Mouse (Mus musculus) hindbrain, postnatal 0 days (tissue): ENCODE measurements at regions not wholly inside any gene's neighbourhood (a gene's known extent, or its start where the extent isn't known, plus 50 kb on each side); places are given as distances from the start of the nearest gene placed in this dataset.

Experiments used
- ATAC-seq: fragments of 200-750 bp; cut with Nextera tagmentation; 2 replicates; pipeline ENCODE4 v1.8.0; 2017; ENCODE audit warnings: mild to moderate bottlenecking, moderate TSS enrichment, moderate library complexity
- DNase-seq: peaks from one replicate; pipeline ENCODE4 v3.0.0-alpha.2; 2015; ENCODE audit warnings: low spot score
- H3K27ac ChIP-seq: fragments of 300-500 bp; sonication (generic); 2 replicates; pipeline ENCODE4 v1.5.1; 2014; ENCODE audit warnings: mild to moderate bottlenecking
- H3K27me3 ChIP-seq: fragments of 300-500 bp; sonication (generic); 2 replicates; pipeline ENCODE4 v1.6.1; 2014; ENCODE audit warnings: low read length, mixed read lengths; ENCODE audit not compliant: insufficient read depth
- H3K36me3 ChIP-seq: fragments of 300-500 bp; sonication (generic); 2 replicates; pipeline ENCODE4 v1.6.1; 2014; ENCODE audit warnings: low read length, mixed read lengths; ENCODE audit not compliant: insufficient read depth
- H3K4me1 ChIP-seq: fragments of 300-500 bp; sonication (generic); 2 replicates; pipeline ENCODE4 v1.6.1; 2014; ENCODE audit warnings: antibody characterized with exemption, low read length, mixed read lengths; ENCODE audit not compliant: insufficient read depth
- H3K4me2 ChIP-seq: fragments of 300-500 bp; sonication (generic); 2 replicates; pipeline ENCODE4 v1.6.1; 2014; ENCODE audit warnings: low read depth, mild to moderate bottlenecking, low read length, moderate library complexity, mixed read lengths
- H3K4me3 ChIP-seq: fragments of 300-500 bp; sonication (generic); 2 replicates; pipeline ENCODE4 v1.5.1; 2014; ENCODE audit warnings: low read length
- H3K9ac ChIP-seq: fragments of 300-500 bp; sonication (generic); replicated peaks from 2 replicates; pipeline ENCODE4 v1.6.1; 2014; ENCODE audit warnings: mild to moderate bottlenecking, low read length, moderate library complexity, mixed read lengths
- H3K9me3 ChIP-seq: fragments of 300-500 bp; sonication (generic); 2 replicates; pipeline ENCODE4 v1.6.1; 2016; ENCODE audit warnings: low read length, mixed read lengths
- CTCF ChIP-seq: IDR thresholded peaks from 2 replicates; pipeline ENCODE4 v1.5.1; 2016; ENCODE audit warnings: antibody characterized with exemption, control low read depth, low read depth
- WGBS: fragments of 180-500 bp; shearing (Covaris S2); extraction: QIAGEN DNeasy Blood & Tissue Kit; methylation state at CpG from one replicate; pipeline ENCODE4 v1.1.7; 2014; 5-methylcytosine and 5-hydroxymethylcytosine counted together

DNA sequence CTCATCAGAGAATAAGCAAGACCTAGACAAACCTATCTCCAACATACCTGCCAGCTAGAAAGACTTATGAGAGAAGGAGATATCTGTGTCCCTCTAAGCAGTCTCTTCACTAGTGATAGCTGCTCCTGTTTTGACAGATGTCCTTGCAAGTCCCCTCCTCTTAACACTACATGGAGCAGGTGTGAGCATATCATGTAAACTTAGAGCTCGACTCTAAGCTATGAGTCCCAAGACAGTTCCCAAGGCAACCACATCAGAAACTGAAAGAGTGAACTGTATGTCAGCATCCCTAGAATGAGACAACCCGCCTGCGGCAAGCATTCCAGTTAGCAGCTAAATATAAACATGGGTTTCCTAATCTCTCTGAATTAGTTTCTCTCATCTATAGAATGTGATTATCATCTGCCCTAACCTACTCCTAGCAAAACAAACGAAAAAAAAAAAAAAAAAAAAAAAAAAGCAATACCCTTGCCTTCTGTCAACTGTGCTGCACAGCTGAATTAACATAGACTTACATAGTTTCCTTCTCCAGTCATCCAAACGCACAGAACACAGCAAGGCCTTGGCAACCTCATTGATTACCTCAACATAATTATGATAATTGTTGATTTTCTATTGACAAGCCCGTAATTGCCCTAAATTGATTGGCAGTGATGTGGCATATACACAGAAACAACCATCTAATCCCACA, 383.4 kb downstream of the Samd5 start:
- no peak overlapping the region for H3K4me2 ChIP-seq
- ATAC-seq (no peak), DNase-seq (no peak)
- no peak overlapping the region for H3K4me3 ChIP-seq
- H3K36me3 ChIP-seq: no peaks in the 10 kb centered on the region
- no peak overlapping the region for H3K9ac ChIP-seq
- no peaks in the 10 kb centered on the region for H3K27me3 ChIP-seq
- H3K27ac ChIP-seq: no peak overlapping the region
- H3K4me1 ChIP-seq: no peaks in the 10 kb centered on the region
- WGBS: 47% methylated on average over 6 of the region's 6 CpGs
- TF ChIP-seq CTCF: no peak
- no peaks in the 10 kb centered on the region for H3K9me3 ChIP-seq

DNA sequence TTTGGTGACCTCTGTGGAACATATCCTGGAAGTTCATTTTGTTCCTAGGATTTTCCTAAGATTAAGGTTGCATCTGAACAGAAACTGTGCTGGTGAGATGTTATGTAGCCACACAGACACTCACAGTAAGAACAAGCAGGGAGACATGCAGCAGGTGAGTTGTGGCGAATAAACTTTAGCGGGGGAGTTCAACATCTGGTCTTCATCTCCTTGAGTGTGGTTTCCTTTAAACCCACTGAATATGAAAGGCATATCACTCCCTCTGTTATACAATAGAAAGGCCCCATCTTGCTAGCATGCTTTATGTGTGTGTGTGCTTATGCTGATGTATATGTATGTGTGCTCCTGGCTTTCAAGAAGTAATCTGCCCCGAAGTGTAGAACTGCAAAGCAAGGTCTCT, 387.1 kb upstream of the Sash1 start:
- Histone ChIP-seq H3K36me3 (no peaks in the 10 kb centered on the region), H3K9ac (no peak overlapping the region), H3K4me1 (0 out of 2 replicates have a peak, but pooled peaks cover 4% of the 10 kb centered on the region), H3K4me2 (no peak overlapping the region), H3K27ac (no peak overlapping the region), H3K9me3 (no peaks in the 10 kb centered on the region), H3K4me3 (no peak overlapping the region), H3K27me3 (no peaks in the 10 kb centered on the region)
- ATAC-seq (no peak), DNase-seq (no peak)
- WGBS: 87% methylated on average over 3 of the region's 3 CpGs
- TF ChIP-seq CTCF: no peak

DNA sequence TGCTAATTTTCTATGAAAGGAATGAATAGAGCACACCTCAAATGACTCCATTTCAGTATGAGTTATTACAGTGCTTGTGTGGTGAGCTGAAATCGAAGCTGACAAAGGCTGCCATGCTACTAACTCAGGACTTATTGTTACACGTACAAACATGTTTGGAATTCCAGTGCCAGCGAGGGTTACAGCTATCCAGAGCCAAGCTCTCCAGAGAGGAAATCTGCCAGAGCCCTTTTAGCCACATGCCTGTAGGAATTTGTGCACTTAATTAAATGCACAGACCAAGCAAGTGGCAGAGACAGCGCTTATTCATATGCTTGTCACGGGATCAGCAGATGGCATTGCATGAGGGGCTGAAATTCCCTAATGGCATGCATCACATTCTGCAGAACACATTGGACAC, 386.4 kb upstream of the Sash1 start:
- DNase-seq (peak; percentile 65), ATAC-seq (peak; percentile 77)
- Histone ChIP-seq H3K9ac (no peak overlapping the region), H3K4me2 (peak overlapping the region; percentile 33), H3K27me3 (no peaks in the 10 kb centered on the region), H3K36me3 (no peaks in the 10 kb centered on the region), H3K9me3 (no peaks in the 10 kb centered on the region), H3K4me3 (no peak overlapping the region), H3K4me1 (0 out of 2 replicates have a peak, but pooled peaks cover 4% of the 10 kb centered on the region), H3K27ac (no peak overlapping the region)
- TF ChIP-seq CTCF: no peak
- WGBS: 8% methylated on average over 5 of the region's 5 CpGs

DNA sequence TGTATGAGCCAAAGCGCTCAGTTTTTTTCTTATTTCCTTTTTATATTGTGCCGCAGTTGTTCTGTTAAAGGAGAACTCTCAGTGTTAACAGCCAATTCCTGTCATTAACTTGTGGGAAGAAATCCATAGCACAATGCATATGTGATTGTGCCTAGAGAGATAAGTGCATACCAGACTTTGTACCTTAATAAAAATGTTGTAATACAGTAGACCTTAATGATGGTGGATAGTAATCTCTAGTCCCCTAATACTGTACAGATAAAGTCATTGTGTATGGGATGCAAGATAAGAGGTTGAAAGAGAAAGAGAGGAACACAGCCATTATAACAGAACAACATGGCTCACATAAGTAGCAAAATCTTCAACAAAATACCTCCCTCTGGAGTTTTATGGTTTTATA, 379.7 kb upstream of the Sash1 start:
- no peak for TF ChIP-seq CTCF
- no peaks in the 10 kb centered on the region for H3K4me1 ChIP-seq
- no peaks in the 10 kb centered on the region for H3K9me3 ChIP-seq
- no peak overlapping the region for H3K4me2 ChIP-seq
- no peak overlapping the region for H3K27ac ChIP-seq
- H3K27me3 ChIP-seq: no peaks in the 10 kb centered on the region
- no peak for DNase-seq
- no peaks in the 10 kb centered on the region for H3K36me3 ChIP-seq
- WGBS: 92% methylated on average over 2 of the region's 2 CpGs
- ATAC-seq: no peak
- no peak overlapping the region for H3K9ac ChIP-seq
- no peak overlapping the region for H3K4me3 ChIP-seq

DNA sequence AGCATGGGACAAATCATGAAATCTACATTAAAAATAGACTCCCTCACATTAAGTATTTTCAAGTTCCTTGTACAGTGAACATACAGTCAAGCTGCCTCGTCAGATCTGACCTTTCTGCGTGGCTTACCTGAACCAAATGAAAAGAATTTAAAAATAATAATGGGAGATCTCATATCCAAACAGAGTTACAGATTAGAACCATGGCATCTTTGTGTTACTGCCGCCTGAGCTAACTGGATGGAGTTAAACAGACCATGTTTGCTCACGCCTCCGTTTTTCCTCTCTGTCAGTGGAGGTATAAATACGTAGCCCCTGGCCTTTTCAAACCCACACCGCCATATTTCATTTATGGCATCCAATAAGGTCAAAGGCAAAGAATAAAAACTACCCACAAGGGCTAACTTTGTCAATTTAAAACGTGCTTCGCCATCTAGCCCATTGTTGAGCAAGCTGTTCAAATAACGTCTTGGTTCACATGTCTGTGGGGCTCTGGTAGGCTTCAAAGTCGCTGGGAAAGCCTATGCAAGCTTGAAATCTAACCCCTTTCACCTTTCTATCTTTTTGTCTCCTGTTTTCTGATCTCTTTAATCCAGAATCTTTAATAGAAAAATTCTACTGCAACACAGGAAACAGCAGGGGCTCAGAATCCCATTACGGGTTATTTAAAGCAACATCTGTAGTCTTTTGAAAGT, 378.6 kb upstream of the Sash1 start:
- Histone ChIP-seq H3K9ac (no peak overlapping the region), H3K4me2 (no peak overlapping the region), H3K36me3 (no peaks in the 10 kb centered on the region), H3K27me3 (no peaks in the 10 kb centered on the region), H3K4me1 (no peaks in the 10 kb centered on the region), H3K27ac (no peak overlapping the region), H3K4me3 (no peak overlapping the region), H3K9me3 (no peaks in the 10 kb centered on the region)
- WGBS: 69% methylated on average over 12 of the region's 12 CpGs
- DNase-seq (no peak), ATAC-seq (no peak)
- no peak for TF ChIP-seq CTCF

DNA sequence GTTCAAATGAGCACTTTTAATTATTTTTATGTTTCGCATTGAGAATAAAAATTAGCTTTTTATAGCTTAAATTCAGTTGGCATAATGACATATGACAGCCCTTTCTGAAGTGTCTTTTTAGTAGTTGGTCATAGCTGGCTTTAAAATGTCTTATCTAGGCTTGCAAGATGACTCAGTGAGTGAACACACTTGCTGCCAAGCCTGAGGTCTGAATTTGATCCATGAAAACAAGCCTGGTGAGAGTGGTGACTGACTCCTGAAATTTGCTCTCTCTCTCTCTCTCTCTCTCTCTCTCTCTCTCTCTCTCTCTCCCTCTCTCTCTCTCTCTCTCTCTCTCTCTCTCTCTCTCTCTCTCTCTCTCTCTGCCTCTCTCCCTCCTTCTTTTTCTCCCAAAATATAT, 372.8 kb upstream of the Sash1 start:
- 100% methylated on average over 1 of the region's 1 CpGs for WGBS
- no peaks in the 10 kb centered on the region for H3K27me3 ChIP-seq

DNA sequence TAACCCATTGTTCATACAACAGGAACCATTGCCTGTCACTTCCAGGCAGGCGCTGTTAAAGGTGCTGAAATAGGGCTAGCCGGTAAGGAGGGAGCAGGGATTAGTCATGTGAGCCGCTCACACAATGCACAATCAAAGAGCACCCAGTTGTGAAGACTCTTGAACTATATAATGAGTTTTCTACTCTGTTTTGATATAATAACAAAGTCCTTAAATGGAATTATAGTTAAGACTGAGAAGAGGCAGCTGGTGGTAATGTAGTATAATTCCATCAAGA, 367.0 kb upstream of the Sash1 start:
- DNase-seq (no peak), ATAC-seq (no peak)
- no peak for TF ChIP-seq CTCF
- Histone ChIP-seq H3K36me3 (no peaks in the 10 kb centered on the region), H3K9me3 (no peaks in the 10 kb centered on the region), H3K4me2 (no peak overlapping the region), H3K4me1 (no peaks in the 10 kb centered on the region), H3K27me3 (no peaks in the 10 kb centered on the region), H3K27ac (no peak overlapping the region), H3K9ac (no peak overlapping the region), H3K4me3 (no peak overlapping the region)
- WGBS: 39% methylated on average over 3 of the region's 3 CpGs

More for the DNA sequence above, 372.8 kb upstream of the Sash1 start:
- H3K27ac ChIP-seq: no peak overlapping the region
- no peak overlapping the region for H3K4me2 ChIP-seq
- no peak for TF ChIP-seq CTCF
- ATAC-seq: no peak
- DNase-seq: no peak
- H3K4me1 ChIP-seq: no peaks in the 10 kb centered on the region
- H3K9ac ChIP-seq: no peak overlapping the region
- H3K4me3 ChIP-seq: no peak overlapping the region
- no peaks in the 10 kb centered on the region for H3K36me3 ChIP-seq
- H3K9me3 ChIP-seq: no peaks in the 10 kb centered on the region
